Mouse (Mus musculus): ENCODE data around the gene Snapc5.
A peak's percentile ranks its signal among the peaks of the same experiment; 100 is the strongest.
"Not testable (repeated sequence)": the region's sequence is repeated elsewhere in the genome, so short reads cannot be mapped to it uniquely, and the experiment has no call there.

Snapc5 gene

GRCm38 (mm10) chr9:64178974-64179646 lies at the start of gene Snapc5:
Gene Snapc5 (plus strand): TSS chr9:64179274.
- DNase-seq (ENCODE audit: low read depth, low spot score): peak; percentile 97

- no peak for DNase-seq (ENCODE audit: low read depth, low spot score)
Observed at GRCm38 (mm10) chr9:64131623-64132022, 47.5 kb upstream of the Snapc5 start.

- DNase-seq (ENCODE audit: low read depth, low spot score): peak; percentile 67
Observed at GRCm38 (mm10) chr9:64138896-64139295, 40.2 kb upstream of the Snapc5 start.

GRCm38 (mm10) chr9:64139879-64140278 lies 39.2 kb upstream of the Snapc5 start:
- DNase-seq (ENCODE audit: low read depth, low spot score): no peak

- DNase-seq (ENCODE audit: low read depth, low spot score): no peak
Observed at GRCm38 (mm10) chr9:64156641-64157040, 22.4 kb upstream of the Snapc5 start.

GRCm38 (mm10) chr9:64160471-64160870 lies 18.6 kb upstream of the Snapc5 start:
- no peak for DNase-seq (ENCODE audit: low read depth, low spot score)

GRCm38 (mm10) chr9:64169967-64170366 lies 9.1 kb upstream of the Snapc5 start:
- DNase-seq (ENCODE audit: low read depth, low spot score): not testable (repeated sequence)

GRCm38 (mm10) chr9:64172145-64172815 lies 6.8 kb upstream of the Snapc5 start:
- DNase-seq (ENCODE audit: low read depth, low spot score): no peak

GRCm38 (mm10) chr9:64172816-64173665 lies 6.0 kb upstream of the Snapc5 start, which contains the start of the genes Zwilch and Rpl4:
Gene Zwilch (minus strand): TSS chr9:64173104.
Gene Rpl4 (plus strand): TSS chr9:64173375.
- peak; percentile 91 for DNase-seq (ENCODE audit: low read depth, low spot score)

GRCm38 (mm10) chr9:64173666-64174220 lies 5.3 kb upstream of the Snapc5 start:
- no peak for DNase-seq (ENCODE audit: low read depth, low spot score)

- DNase-seq (ENCODE audit: low read depth, low spot score): no peak
Observed at GRCm38 (mm10) chr9:64174341-64174740, 4.7 kb upstream of the Snapc5 start.

GRCm38 (mm10) chr9:64174766-64175165 lies 4.3 kb upstream of the Snapc5 start:
- DNase-seq (ENCODE audit: low read depth, low spot score): no peak

GRCm38 (mm10) chr9:64175378-64175777 lies 3.7 kb upstream of the Snapc5 start:
- DNase-seq (ENCODE audit: low read depth, low spot score): no peak

- DNase-seq (ENCODE audit: low read depth, low spot score): peak; percentile 37
Observed at GRCm38 (mm10) chr9:64178610-64178973, 482 bp upstream of the Snapc5 start.

GRCm38 (mm10) chr9:64183295-64183694 lies 4.2 kb downstream of the Snapc5 start:
- DNase-seq (ENCODE audit: low read depth, low spot score): not testable (repeated sequence)

- DNase-seq (ENCODE audit: low read depth, low spot score): no peak
Observed at GRCm38 (mm10) chr9:64184166-64184840, 5.2 kb downstream of the Snapc5 start.

- no peak for DNase-seq (ENCODE audit: low read depth, low spot score)
Observed at GRCm38 (mm10) chr9:64193879-64194278, 14.8 kb downstream of the Snapc5 start.

- no peak for DNase-seq (ENCODE audit: low read depth, low spot score)
Observed at GRCm38 (mm10) chr9:64195554-64195953, 16.5 kb downstream of the Snapc5 start.

- no peak for DNase-seq (ENCODE audit: low read depth, low spot score)
Observed at GRCm38 (mm10) chr9:64197524-64197923, 18.4 kb downstream of the Snapc5 start.

- DNase-seq (ENCODE audit: low read depth, low spot score): no peak
Observed at GRCm38 (mm10) chr9:64198068-64198762, 19.1 kb downstream of the Snapc5 start.

Measured in CD4-positive, CD25-positive, alpha-beta regulatory T cell, adult 2 months (primary cell).